Mouse (Mus musculus) ovary, postnatal 10 days (tissue): ENCODE measurements around the gene Ncbp2.
A peak's percentile ranks its signal among the peaks of the same experiment; 100 is the strongest.

ENCODE experiments used
- DNase-seq: peaks from one replicate; pipeline ENCODE4 v3.0.0; 2022; ENCODE audit warnings: low spot score

Gene Ncbp2

DNA sequence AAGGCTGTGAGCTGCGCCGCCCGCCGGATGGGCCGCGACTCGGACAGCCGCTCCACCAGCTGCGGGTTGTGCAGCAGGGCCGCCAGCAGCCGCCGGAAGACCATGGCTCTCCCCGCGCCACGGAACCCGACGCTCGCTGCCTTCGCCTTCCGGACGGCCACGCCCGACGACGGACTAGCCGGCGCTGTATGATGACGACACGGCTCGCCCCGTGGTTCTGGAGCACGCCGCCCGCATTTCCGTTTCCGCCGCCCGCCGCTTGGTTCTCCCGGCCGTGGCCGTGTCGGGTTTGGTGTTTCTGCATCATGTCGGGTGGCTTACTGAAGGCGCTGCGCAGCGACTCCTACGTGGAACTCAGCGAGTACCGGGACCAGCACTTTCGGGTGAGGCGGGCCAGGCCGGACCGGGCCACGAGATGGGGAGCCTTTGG, at the start of gene Ncbp2, which contains the start of gene 0610012G03Rik:
TSS of gene Ncbp2 (plus strand) at position 169 of the 430 bp plus-strand sequence.
TSS of gene 0610012G03Rik (minus strand) at position 150 of the 430 bp plus-strand sequence.
- DNase-seq = peak; percentile 89

DNA sequence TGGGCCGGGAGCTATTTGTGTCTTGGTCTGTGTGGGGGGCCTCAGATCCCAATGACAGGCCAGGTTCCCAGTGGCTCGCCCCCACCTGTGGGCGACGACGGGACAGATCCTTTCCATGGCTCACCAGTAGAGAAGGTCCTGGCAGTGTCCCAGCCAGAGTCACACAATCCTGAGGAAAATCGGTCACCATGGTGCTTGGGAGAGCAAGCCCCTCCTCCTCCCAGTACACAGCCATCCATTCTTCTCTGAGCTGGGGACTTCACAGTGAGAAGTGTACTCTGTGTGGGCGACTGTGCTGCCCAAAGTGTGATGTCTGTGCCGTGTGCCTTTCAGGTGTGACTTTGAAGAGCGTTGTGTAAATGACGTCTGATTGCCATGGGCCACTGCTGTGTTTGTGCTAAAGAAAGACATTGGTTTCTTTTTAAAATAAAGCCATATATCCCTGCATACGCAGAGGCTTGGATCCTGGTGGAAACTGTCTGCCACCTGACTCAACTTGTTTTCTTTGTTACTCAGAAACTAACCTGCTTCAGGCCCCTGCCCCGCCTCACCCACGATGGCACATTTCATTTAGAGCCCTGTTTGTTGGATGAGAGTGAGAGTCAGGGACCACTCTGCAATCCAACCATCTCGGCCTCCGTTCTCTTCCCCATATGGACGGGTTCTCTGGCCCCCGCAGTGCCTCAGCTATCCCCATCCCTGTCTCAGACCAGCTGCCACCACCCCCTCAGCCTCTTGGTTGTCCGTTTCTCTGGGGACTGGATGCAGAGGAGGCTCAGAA, 49.6 kb upstream of the Ncbp2 start:
- DNase-seq = no peak

GRCm38 (mm10) chr16:31901886-31902285, 46.4 kb upstream of the Ncbp2 start:
- DNase-seq = no peak

- DNase-seq = no peak
These were observed 45.1 kb upstream of the Ncbp2 start for GRCm38 (mm10) chr16:31903239-31903638.

GRCm38 (mm10) chr16:31905331-31905730, 43.0 kb upstream of the Ncbp2 start:
- no peak for DNase-seq

DNA sequence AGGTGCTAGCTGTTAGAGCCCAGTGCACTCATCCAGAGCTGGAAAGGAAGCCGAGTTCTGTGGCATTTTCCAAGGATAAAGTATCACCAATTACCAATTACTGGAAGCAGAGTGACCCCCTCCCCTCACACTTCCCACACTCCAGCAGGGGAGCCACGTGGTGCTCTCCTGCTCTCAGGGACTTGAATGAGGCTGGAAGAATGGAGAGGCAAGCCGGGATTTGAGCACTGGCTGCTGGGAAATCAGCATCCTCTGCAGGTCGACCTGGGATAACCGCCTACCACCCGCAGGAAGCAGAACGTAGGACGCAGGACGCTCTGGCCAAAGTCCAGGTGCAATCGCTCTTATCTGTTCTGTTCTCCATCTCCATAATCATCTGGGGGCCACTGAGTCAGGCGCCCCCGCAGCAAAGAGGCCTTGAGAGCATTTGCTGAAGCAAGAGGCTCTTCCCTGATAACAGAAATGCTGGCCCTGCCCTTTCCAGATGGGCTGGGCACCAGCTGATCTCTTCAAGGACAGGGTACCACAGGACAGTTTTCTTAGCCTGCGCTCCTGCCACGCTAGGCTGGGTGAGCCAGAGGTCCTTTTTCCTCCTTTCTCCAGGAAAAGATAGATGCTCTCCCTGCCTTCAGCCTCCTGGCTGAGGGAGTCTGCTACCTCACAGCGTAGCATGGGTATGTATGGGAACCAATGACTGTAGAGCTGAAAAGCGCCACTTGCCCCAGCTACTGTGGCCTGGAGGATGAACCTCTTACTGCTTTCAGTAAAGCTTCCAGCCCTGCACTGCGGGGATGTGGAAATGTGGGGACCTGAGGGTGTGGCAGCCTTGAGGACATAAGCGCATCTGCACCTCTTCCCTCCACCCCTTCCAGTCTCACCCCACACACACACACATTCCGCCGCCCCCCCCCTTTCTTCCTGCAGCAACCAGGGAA, 42.2 kb upstream of the Ncbp2 start:
- DNase-seq = no peak

- DNase-seq = no peak
These were observed 41.4 kb upstream of the Ncbp2 start for GRCm38 (mm10) chr16:31906896-31907295.

DNA sequence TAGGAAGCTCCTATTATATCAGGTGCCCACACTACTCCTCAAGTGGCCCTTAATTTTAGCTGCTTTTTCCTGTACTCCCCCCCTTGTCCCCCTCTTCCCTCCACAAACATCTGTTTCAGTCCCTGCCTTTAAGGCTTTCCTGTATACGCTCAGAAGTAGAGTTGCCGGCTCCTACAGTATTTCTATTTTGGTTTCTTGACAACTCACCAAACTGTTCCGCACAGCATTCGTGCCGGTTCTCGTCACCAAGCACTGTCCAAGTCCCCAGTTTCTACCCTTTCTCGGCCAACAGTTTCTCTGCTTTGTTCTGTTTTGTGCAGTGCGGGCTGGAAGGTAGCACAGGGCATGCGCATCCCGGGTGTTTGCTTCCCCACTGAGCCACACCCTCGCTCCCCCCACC, 39.4 kb upstream of the Ncbp2 start:
- no peak for DNase-seq

GRCm38 (mm10) chr16:31910281-31910847, 37.9 kb upstream of the Ncbp2 start:
- DNase-seq = no peak

DNA sequence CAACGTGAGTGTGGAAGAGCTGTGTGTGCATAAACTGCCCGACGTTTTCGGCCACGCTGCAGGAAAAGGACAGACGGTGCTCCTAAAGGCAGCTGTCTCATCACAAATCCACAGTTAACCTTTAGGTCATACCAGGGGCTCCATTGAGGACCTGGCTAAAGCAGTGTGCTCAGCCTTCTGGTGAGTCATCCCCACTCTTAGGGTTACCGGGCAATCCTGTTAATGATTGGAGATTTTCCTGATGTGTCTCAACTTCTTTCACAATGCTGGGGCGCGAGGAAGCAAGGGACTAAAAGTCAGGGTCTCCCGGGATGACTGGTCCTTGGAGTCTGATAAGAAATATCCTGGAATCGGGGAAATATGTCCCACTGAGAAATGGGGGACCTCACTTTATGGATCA, 30.5 kb upstream of the Ncbp2 start:
- DNase-seq = no peak

GRCm38 (mm10) chr16:31918248-31918724, 30.0 kb upstream of the Ncbp2 start:
- DNase-seq = peak; percentile 56

- no peak for DNase-seq
These were observed 23.9 kb upstream of the Ncbp2 start for GRCm38 (mm10) chr16:31924368-31924767.

DNA sequence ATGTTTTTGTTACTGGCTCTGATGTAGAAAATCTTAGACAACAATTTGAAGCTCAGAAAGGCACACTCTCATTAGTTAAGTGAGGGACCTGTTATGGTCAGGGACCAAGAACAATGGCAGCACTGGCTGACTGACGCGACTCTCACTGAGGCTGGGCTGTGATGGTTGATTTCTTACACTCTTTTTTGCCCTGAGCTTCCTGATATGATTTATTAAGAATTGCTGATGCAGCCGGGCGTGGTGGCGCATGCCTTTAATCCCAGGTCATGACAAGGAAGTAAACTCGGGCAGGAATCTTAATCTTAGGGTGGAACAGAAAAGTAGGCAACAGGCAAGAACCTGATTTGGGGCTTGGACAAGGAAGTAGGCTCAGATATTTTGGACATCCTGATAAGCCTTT, 22.2 kb upstream of the Ncbp2 start:
- no peak for DNase-seq

- DNase-seq = no peak
These were observed 21.6 kb upstream of the Ncbp2 start for GRCm38 (mm10) chr16:31926547-31927182.

- no peak for DNase-seq
These were observed 20.9 kb upstream of the Ncbp2 start for GRCm38 (mm10) chr16:31927412-31927811.

DNA sequence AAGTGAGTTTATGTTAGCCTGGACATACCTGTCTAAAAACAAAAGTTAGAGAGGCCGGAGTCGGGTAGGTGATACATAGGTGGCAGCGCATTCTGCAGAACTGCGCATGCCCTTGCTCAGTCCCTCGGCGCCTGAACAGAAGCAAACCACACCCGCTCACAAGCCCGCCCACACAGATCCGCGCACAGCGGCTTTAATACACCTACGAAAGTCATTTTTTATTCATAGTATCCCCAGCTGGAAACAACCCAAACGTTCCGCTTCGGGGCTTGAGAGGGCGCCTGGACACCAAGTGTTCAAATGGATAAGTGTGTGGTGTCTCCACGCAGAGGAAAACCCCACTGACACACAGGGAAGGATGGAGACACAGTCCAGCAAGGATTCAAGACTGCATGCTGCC, 17.0 kb upstream of the Ncbp2 start:
- DNase-seq = no peak

DNA sequence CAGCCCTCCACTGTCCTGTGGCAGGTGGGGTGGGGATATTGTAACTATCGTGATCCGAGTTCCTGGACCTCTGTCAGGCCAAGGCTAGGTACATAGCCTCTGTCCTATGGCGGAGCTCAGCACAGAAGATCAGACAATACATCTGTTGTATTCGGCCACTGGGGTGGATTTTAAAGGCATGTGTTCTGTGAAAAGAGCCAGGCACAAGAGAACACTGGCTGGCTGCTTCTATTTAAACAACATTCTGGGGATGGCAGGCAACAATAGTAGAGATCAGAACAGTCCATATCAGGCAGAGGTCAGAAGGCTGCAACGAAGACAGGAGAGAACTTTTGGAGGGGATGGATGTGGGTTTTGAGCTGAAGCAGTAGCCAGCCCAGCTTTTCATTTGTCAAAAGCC, 16.1 kb upstream of the Ncbp2 start:
- DNase-seq = no peak

DNA sequence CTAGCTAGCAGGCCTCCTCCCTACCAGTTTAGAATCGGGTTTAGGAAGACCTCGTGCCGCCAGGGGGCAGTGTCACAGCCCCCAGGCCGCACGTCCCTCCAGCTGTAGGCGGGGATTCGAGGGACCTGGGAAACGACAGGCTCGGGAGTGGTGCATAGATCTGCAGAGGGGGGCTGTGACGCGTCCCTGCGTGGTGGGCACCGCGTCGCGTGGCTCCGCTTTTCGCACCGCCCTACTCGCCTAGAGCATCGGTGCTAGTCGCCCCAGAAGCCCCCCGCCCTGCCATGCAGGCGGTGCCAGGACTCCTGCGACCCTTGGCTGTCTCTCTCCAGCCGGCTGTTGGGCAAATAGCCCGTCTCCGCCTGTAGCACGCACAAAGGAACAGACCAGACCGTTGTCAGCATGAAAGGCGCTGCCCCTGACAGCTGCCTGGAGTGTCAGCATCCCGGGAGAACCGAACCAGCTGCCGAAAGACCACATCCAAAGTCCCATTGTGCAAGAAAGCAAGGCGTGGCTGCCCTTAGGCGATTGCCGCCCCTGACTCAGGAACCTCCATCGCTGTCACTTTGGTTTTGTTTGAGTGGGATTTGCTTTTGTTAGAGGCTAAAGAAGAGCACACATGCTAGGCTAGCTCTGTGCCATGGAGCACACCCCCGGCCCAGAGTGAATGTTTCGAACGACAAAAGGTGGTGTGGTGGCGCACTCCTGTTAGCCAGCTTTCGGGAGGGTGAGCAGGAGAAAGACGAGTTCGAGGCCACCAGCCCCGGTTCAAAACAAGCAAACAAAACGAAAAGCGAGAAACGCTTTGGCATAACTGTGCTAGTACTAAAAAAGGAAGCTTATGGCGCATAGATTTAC, 15.2 kb upstream of the Ncbp2 start:
- peak; percentile 51 for DNase-seq

GRCm38 (mm10) chr16:31933751-31934549, 14.4 kb upstream of the Ncbp2 start, which contains the start of gene Pigz:
TSS of gene Pigz (plus strand) at chr16:31933851.
- peak; percentile 12 for DNase-seq

GRCm38 (mm10) chr16:31934550-31935010, 13.7 kb upstream of the Ncbp2 start:
- DNase-seq = no peak
